Mouse (Mus musculus): ENCODE data around the gene Cd84. TPM values are rescaled to one million over a fixed set of nuclear protein-coding genes. Genes with fewer than 3 reads are reported as not detected.

Cd84 gene
- 4.6 and 10.5 TPM in 2 replicates for polyA plus RNA-seq (2012; rRNA removed; ENCODE audit: low replicate concordance)

GRCm38 (mm10) chr1:171839488-171839887, at the start of gene Cd84:
Cd84 (plus strand) TSS chr1:171839697.

GRCm38 (mm10) chr1:171895364-171895763, 55.9 kb downstream of the Cd84 start, which contains the start of gene Gm10521:
Gm10521 (plus strand) TSS chr1:171895664.

GRCm38 (mm10) chr1:171917305-171918039, 78.0 kb downstream of the Cd84 start, which contains the start of gene Slamf6:
Slamf6 (plus strand) TSS chr1:171917515.

Other genes starting within 250 kb of the Cd84 start
- 11.6 and 13.6 TPM in 2 replicates for gene Ly9, start 232.3 kb upstream of the Cd84 start, polyA plus RNA-seq (2012; rRNA removed; ENCODE audit: low replicate concordance)
- 3.8 and 6.4 TPM in 2 replicates for gene Slamf7, start 186.7 kb upstream of the Cd84 start, polyA plus RNA-seq (2012; rRNA removed; ENCODE audit: low replicate concordance)
- 22.8 and 52.4 TPM in 2 replicates for gene Cd48, start 157.7 kb upstream of the Cd84 start, polyA plus RNA-seq (2012; rRNA removed; ENCODE audit: low replicate concordance)
- 1.7 and 2.1 TPM in 2 replicates for gene Slamf1, start 72.6 kb upstream of the Cd84 start, polyA plus RNA-seq (2012; rRNA removed; ENCODE audit: low replicate concordance)
- 1.5 and 2.3 TPM in 2 replicates for gene Gm10521, start 56.0 kb downstream of the Cd84 start, polyA plus RNA-seq (2012; rRNA removed; ENCODE audit: low replicate concordance)
- gene Slamf6, start 77.8 kb downstream of the Cd84 start, polyA plus RNA-seq (2012; rRNA removed; ENCODE audit: low replicate concordance), result 8.5 and 12.1 TPM in 2 replicates
- 3.4 and 4.3 TPM in 2 replicates for gene Vangl2, start 188.7 kb downstream of the Cd84 start, polyA plus RNA-seq (2012; rRNA removed; ENCODE audit: low replicate concordance)
- gene Nhlh1, start 217.9 kb downstream of the Cd84 start, polyA plus RNA-seq (2012; rRNA removed; ENCODE audit: low replicate concordance), result 0.06 TPM in 1 of 2 replicates, not detected in the other
- gene Copa, start 242.8 kb downstream of the Cd84 start, polyA plus RNA-seq (2012; rRNA removed; ENCODE audit: low replicate concordance), result 26.9 and 43.7 TPM in 2 replicates
- gene Ncstn, start 243.1 kb downstream of the Cd84 start, polyA plus RNA-seq (2012; rRNA removed; ENCODE audit: low replicate concordance), result 74.2 and 122 TPM in 2 replicates